Mouse (Mus musculus): ENCODE measurements at regions not wholly inside any gene's neighbourhood (a gene's known extent, or its start where the extent isn't known, plus 50 kb on each side); places are given as distances from the start of the nearest gene placed in this dataset.
A peak's percentile ranks its signal among the peaks of the same experiment; 100 is the strongest.

GRCm38 (mm10) chr1:82041286-82042050 lies 191.4 kb upstream of the Gm9747 start:
- DNase-seq (ENCODE audit: low read depth, low spot score): peak; percentile 74

DNA sequence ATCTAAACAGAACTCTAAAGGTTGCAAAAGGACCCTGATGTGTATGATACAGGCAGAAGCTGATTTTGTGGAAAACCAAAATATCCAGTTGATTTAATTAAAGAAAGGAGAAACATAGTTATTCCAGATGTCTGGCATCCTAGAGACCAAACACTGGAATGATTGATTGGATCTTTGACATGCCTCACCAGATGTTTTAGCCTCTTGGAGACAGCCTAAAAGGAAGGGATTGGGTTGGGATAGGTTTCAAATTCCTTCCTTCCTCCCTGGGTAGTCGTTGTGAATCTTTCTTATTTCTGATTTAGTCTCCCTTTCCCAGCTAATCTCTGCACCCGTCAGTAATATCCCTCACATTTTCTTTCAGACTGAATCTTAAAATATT lies 190.9 kb upstream of the Gm9747 start:
- DNase-seq (ENCODE audit: low read depth, low spot score): peak; percentile 78

- no peak for DNase-seq (ENCODE audit: low read depth, low spot score)
These were observed 190.4 kb upstream of the Gm9747 start for GRCm38 (mm10) chr1:82042527-82042926.

DNA sequence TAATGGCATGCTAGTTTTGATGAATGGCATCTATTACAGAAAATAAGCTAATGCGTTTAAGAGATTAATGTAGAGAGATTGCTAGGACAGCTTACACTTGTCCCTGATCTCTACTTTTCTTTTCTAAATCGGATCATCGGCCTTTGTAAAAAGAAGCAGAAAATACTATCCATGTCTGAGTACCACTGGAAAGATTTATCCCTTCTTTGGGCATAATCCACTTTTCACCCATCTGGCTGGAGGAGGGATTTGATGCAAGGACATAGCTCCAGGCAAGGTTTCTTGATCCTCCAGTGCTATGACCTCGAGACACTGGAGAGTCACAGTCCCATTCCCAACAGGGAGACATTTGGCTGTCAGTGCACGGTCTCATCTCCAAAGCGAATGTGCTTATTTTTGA lies 166.6 kb upstream of the Gm9747 start:
- DNase-seq (ENCODE audit: low read depth, low spot score): no peak

- DNase-seq (ENCODE audit: low read depth, low spot score): peak; percentile 37
These were observed 164.3 kb upstream of the Gm9747 start for GRCm38 (mm10) chr1:82068571-82068970.

DNA sequence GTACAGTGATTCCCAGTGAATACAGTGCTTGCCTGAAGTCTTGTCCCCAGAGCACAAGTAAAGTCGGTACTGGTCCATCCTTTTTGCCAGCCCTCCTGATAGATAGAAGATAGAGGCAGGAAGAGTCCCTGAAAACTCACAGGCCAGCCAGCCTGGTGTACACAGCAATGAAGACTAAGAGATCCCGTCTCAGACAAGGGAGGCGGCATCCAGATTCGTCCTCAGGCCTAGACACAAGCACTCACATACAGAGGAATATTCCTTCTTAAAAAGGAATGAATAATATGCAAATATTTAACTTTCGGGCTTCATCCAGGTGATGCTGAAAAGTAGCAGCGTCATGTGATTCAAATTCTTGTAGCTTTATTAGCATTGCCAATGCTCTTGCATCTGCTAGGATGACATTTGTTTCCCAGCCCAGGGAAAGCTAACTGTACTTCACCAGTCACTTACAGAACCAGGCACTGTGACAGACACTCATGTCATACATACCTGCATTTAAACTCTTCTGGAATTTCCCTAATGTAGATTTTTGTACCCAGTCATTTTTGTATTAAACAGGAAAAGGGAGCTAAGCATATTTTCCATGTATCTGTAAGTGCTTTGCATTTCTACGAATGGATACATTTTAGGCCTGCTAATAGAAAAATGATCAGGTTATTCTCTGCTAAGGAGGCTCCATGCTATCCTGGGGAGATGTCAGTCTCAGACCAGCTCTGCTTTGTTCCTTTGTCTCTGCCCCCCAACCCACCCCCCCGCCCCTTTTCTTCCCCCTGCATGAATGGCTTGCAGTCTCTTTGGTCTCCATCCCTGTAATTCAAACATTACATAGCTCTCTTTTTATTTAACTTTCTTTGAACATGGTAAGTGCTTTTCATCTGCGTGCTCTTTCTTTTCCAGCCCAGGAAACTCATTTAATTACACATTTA lies 162.5 kb upstream of the Gm9747 start:
- no peak for DNase-seq (ENCODE audit: low read depth, low spot score)

DNA sequence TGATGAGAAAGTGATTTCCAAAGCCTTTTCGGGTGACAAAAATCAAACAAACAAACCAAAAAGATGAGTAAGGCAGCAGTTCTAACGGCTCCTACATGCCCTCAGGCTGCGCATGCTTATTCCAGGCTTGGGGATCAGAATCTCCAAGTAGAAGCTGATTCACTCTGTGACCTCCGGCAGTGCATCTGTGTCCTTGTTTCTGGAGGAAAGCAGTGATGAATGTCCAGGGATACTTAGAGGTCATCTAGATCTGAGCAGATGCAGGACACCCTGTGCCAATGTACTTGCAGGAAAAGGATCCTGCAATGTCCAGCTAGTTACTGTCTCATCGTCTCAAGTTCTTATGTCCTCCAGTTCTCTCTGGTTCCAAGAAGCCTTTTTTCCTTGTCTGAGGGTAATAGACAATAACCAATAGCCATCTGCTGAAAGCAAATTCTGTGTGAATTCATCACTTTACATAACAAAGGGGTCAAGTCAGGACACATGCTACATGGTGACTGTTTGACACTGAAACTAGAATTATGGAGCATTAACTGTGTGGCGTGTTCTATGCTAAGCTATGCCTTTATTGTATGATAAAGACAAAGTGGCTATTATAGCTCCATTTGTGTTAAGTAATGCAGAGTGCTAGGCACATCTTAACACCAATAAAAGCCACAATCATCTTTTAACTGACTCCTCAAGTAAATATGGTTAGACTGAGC lies 143.6 kb upstream of the Gm9747 start:
- DNase-seq (ENCODE audit: low read depth, low spot score): no peak

DNA sequence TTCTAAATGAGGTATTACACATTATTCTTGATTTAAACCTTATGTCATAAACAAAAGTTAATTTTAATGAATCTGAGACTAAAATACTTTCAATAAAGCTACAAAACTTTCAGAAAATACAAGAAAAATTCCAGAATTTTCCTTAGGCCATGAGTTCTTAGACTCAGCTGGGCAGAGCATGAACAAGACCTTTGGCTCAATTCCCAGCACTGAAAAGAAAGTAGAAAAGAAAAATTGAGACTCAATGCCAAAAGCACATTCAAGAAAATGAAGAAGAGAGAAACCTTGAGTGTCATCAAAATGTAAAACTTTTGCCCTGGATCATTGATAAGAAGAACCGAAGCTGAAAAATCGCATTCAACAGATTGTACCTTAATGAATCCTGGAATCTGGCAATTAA lies 137.8 kb upstream of the Gm9747 start:
- DNase-seq (ENCODE audit: low read depth, low spot score): peak; percentile 66

DNA sequence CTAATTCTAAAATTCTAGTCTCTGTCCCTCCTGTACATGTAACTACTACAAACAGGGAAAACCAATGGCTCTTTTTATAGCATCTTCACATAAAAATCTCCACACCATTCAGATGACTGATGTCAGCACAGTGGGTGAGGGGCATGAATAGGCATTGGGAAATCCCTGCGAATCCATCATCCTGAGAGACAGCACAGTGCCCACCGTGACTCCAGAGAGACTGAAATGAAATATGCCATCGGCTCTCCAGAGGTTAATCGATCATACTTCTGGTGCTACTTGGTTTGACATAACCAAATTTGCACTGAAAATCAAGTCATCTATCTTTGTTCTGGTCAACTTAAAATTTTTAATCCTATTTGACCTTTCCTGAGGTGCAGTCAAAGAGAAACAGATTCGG lies 126.2 kb upstream of the Gm9747 start:
- DNase-seq (ENCODE audit: low read depth, low spot score): no peak

- peak; percentile 89 for DNase-seq (ENCODE audit: low read depth, low spot score)
These were observed 122.8 kb upstream of the Gm9747 start for GRCm38 (mm10) chr1:82110071-82110635.

DNA sequence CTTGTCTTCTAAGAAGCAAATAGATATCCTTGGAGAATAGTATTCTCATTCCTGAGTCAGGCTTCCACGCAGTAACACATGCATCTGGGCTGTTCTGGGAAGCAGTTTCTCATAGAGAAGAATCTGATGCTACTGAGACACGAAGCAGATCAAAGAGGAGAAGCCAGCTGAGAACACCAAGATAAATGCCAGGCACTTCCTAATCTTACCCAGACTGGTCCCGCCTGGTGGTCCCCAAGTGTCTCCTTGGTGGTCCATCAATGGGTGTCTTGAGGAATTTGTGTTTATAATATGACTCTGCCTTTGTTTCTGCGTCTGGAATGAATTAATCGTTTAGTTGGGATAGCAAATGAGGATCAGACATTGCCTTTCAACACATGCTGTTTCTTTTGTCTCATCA lies 120.5 kb upstream of the Gm9747 start:
- DNase-seq (ENCODE audit: low read depth, low spot score): peak; percentile 42

DNA sequence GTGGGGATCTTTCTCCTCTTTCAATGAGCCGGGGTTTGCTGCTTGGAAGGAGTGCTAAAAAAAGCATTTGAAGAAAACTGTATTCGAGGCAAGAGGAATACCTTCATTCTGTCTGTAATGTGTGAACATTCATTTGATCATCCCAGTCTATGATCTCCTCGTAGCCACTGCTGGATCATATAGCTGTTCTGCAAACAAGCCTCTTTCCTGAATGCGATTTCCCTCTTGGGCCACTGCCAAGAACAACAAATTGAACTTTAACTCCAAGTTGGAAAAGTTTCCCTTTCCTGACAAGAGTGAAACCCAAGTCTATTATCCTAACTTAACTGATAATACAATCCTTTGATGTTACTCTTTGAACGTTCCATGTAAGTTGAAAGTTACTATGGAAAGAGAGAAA lies 108.4 kb upstream of the Gm9747 start:
- peak; percentile 25 for DNase-seq (ENCODE audit: low read depth, low spot score)

- no peak for DNase-seq (ENCODE audit: low read depth, low spot score)
These were observed 103.1 kb upstream of the Gm9747 start for GRCm38 (mm10) chr1:82129700-82130275.

- DNase-seq (ENCODE audit: low read depth, low spot score): no peak
These were observed 100.4 kb upstream of the Gm9747 start for GRCm38 (mm10) chr1:82132536-82132935.

- DNase-seq (ENCODE audit: low read depth, low spot score): no peak
These were observed 98.0 kb upstream of the Gm9747 start for GRCm38 (mm10) chr1:82134938-82135337.

GRCm38 (mm10) chr1:82135761-82136331 lies 97.1 kb upstream of the Gm9747 start:
- no peak for DNase-seq (ENCODE audit: low read depth, low spot score)

GRCm38 (mm10) chr1:82145256-82145655 lies 87.7 kb upstream of the Gm9747 start:
- no peak for DNase-seq (ENCODE audit: low read depth, low spot score)

GRCm38 (mm10) chr1:82150219-82151128 lies 82.4 kb upstream of the Gm9747 start:
- DNase-seq (ENCODE audit: low read depth, low spot score): peak; percentile 25

GRCm38 (mm10) chr1:82155961-82156360 lies 77.0 kb upstream of the Gm9747 start:
- DNase-seq (ENCODE audit: low read depth, low spot score): peak; percentile 89

GRCm38 (mm10) chr1:82157013-82157412 lies 75.9 kb upstream of the Gm9747 start:
- DNase-seq (ENCODE audit: low read depth, low spot score): no peak
